Mouse (Mus musculus): Measurements from ENCODE around the gene Afap1. TPM values are rescaled to one million over a fixed set of nuclear protein-coding genes. Genes with fewer than 3 reads are reported as not detected.

Afap1 gene
- total and polyA plus RNA-seq, 3 experiments, result 0.03 to 0.04 TPM; not detected in 1

- Histone ChIP-seq H3K27ac (ENCODE audit: control insufficient read depth, low read depth, low read length) (no peak overlapping the region), H3K9ac (ENCODE audit: control insufficient read depth, low read depth, low read length, poor library complexity, severe bottlenecking) (no peak overlapping the region), H3K79me2 (ENCODE audit: control insufficient read depth, insufficient read depth, low read length, poor library complexity) (no peaks in the 10 kb centered on the region), H3K4me3 (ENCODE audit: control insufficient read depth in 1 of 2, insufficient read depth in 1 of 2, low read depth in 2 of 2, low read length in 2 of 2) (no peak overlapping the region), H3K4me1 (ENCODE audit: control insufficient read depth in 1 of 2, insufficient read depth in 2 of 2, low read length in 2 of 2) (no peaks in the 10 kb centered on the region), H3K9me3 (replicated peaks; ENCODE audit: insufficient read depth, low read length) (no peaks in the 10 kb centered on the region; the same call in 1 of the 2 replicates), H3K36me3 (ENCODE audit: control insufficient read depth in 1 of 2, insufficient read depth in 2 of 2, low read length in 2 of 2) (no peaks in the 10 kb centered on the region), H3K27me3 (ENCODE audit: control insufficient read depth in 1 of 2, insufficient read depth in 2 of 2, low read length in 2 of 2) (no peaks in the 10 kb centered on the region)
- TF ChIP-seq MAX (IDR thresholded peaks at IDR 0.05; ENCODE audit: low read length), result no peak
- no peak for TF ChIP-seq ZKSCAN1 (IDR thresholded peaks at IDR 0.05; ENCODE audit: low read depth, low read length)
- TF ChIP-seq ZNF384 (IDR thresholded peaks at IDR 0.05; ENCODE audit: low read depth, low read length), result no peak
- no peak for TF ChIP-seq RCOR1 (IDR thresholded peaks at IDR 0.05; ENCODE audit: low read depth, low read length)
- no peak for TF ChIP-seq MYC (IDR thresholded peaks at IDR 0.05; ENCODE audit: low read depth, low read length)
- no peak for TF ChIP-seq KAT2A (conservative IDR thresholded peaks at IDR 0.05; ENCODE audit: low read depth, low read length)
- no peak for TF ChIP-seq MAZ (IDR thresholded peaks at IDR 0.05; ENCODE audit: low read depth, low read length)
- no peak for TF ChIP-seq HCFC1 (IDR thresholded peaks at IDR 0.05; ENCODE audit: low read depth, low read length)
- TF ChIP-seq GATA1 (IDR thresholded peaks at IDR 0.05; ENCODE audit: low read depth, low read length), result no peak
- TF ChIP-seq POLR2A (IDR thresholded peaks at IDR 0.05; ENCODE audit: control insufficient read depth in 1 of 2, insufficient read depth in 1 of 2, low read depth in 1 of 2, low read length in 2 of 2, poor library complexity in 1 of 2), result no peak
- no peak for TF ChIP-seq MYB (IDR thresholded peaks at IDR 0.05; ENCODE audit: low read depth, low read length)
- DNase-seq (ENCODE audit: low read depth, low spot score), result no peak
These were observed 3.5 kb upstream of the Afap1 start for GRCm38 (mm10) chr5:35889641-35890040.

DNA sequence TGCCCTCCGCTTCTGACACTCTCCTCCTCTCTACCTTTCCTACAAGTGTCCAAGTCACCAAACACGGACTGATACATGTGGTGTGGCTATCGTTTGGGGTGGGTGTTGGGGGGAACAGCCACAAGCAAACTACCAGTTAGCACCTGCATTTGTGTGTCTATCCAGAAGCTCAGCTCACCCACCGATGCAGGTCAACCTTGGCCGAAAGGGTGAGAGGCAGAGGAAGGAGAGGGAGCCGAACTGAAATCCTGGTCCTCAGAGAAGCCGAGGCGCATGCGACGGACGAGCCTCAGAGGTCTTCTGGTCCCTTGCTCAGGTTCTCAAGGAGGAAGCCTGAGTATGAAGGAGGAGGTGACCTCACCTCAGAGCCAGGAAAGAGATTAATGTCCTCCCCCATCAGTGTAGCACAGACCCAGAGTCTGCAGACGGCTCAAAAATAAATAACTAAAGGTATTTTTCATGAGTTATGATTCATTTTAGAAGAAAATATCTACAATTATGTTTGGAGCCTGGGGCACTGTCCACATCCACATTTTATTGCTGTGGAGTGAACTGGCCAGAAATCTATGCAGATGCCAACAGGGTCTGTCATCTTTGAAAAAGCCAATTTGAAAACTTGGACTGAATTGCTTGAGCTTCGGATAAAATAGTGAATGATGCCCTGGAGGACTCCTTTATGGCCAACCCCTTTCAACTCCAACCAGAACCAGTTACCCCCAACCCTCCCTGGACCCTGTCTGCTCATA is 2.0 kb upstream of the Afap1 start:
- no peaks in the 10 kb centered on the region for H3K79me2 ChIP-seq (ENCODE audit: control insufficient read depth, insufficient read depth, low read length, poor library complexity)
- no peaks in the 10 kb centered on the region for H3K27me3 ChIP-seq (ENCODE audit: control insufficient read depth in 1 of 2, insufficient read depth in 2 of 2, low read length in 2 of 2)
- H3K36me3 ChIP-seq (ENCODE audit: control insufficient read depth in 1 of 2, insufficient read depth in 2 of 2, low read length in 2 of 2), result no peaks in the 10 kb centered on the region
- no peak for DNase-seq (ENCODE audit: low read depth, low spot score)
- no peaks in the 10 kb centered on the region for H3K4me1 ChIP-seq (ENCODE audit: control insufficient read depth in 1 of 2, insufficient read depth in 2 of 2, low read length in 2 of 2)
- no peak overlapping the region for H3K9ac ChIP-seq (ENCODE audit: control insufficient read depth, low read depth, low read length, poor library complexity, severe bottlenecking)
- H3K27ac ChIP-seq (ENCODE audit: control insufficient read depth, low read depth, low read length), result no peak overlapping the region
- TF ChIP-seq USF1 (IDR thresholded peaks at IDR 0.05; ENCODE audit: low read depth, low read length), result no peak
- TF ChIP-seq TAL1 (IDR thresholded peaks at IDR 0.05; ENCODE audit: low read length), result no peak
- no peak for TF ChIP-seq E2F4 (IDR thresholded peaks at IDR 0.05; ENCODE audit: borderline replicate concordance, low read depth, low read length)
- no peak for TF ChIP-seq GABPA (IDR thresholded peaks at IDR 0.05; ENCODE audit: low read depth, low read length)
- no peak for TF ChIP-seq EP300 (IDR thresholded peaks at IDR 0.05; ENCODE audit: low read depth in 1 of 2, low read length in 2 of 2)
- no peak for TF ChIP-seq MAZ (IDR thresholded peaks at IDR 0.05; ENCODE audit: low read depth, low read length)
- no peak for TF ChIP-seq TCF12 (IDR thresholded peaks at IDR 0.05; ENCODE audit: low read depth, low read length)
- no peak for TF ChIP-seq BHLHE40 (IDR thresholded peaks at IDR 0.05; ENCODE audit: borderline replicate concordance, low read depth, low read length)
- no peak for TF ChIP-seq MEF2A (IDR thresholded peaks at IDR 0.05; ENCODE audit: extremely low read depth, insufficient replicate concordance, low read depth, low read length, poor library complexity, severe bottlenecking)
- no peak for TF ChIP-seq MAFK (IDR thresholded peaks at IDR 0.05; ENCODE audit: borderline replicate concordance, low read depth, low read length)
- no peak for TF ChIP-seq ETS1 (IDR thresholded peaks at IDR 0.05; ENCODE audit: low read depth, low read length)
- TF ChIP-seq ZKSCAN1 (IDR thresholded peaks at IDR 0.05; ENCODE audit: low read depth, low read length), result no peak
- TF ChIP-seq MXI1 (IDR thresholded peaks at IDR 0.05; ENCODE audit: low read depth, low read length), result no peak
- no peak for TF ChIP-seq MAX (IDR thresholded peaks at IDR 0.05; ENCODE audit: low read length)
- TF ChIP-seq UBTF (IDR thresholded peaks at IDR 0.05; ENCODE audit: borderline replicate concordance, insufficient read depth, low read depth, low read length), result no peak
- TF ChIP-seq NRF1 (IDR thresholded peaks at IDR 0.05; ENCODE audit: insufficient read depth, low read depth, low read length, poor library complexity, severe bottlenecking), result no peak
- no peak for TF ChIP-seq POLR2AphosphoS2 (IDR thresholded peaks at IDR 0.05; ENCODE audit: low read length)
- no peak for TF ChIP-seq ZMIZ1 (IDR thresholded peaks at IDR 0.05; ENCODE audit: low read depth, low read length)
- H3K9me3 ChIP-seq (replicated peaks; ENCODE audit: insufficient read depth, low read length), result no peaks in the 10 kb centered on the region; the same call in 1 of the 2 replicates
- H3K4me3 ChIP-seq (ENCODE audit: control insufficient read depth in 1 of 2, insufficient read depth in 1 of 2, low read depth in 2 of 2, low read length in 2 of 2), result no peak overlapping the region
